Mouse (Mus musculus) CH12F3 (cell line): Measurements from ENCODE around the gene Zfp512b.

Experiments used
- in situ Hi-C: fragments of 300-500 bp; cut with MboI; formaldehyde crosslinking; loops from 2 replicates; pipeline ENCODE4 v1.14.3; 2020; ENCODE audit warnings: low sequenced_read_pairs

The Zfp512b gene

GRCm38 (mm10) chr2:181574921-181575545 lies 17.6 kb downstream of the Zfp512b start:
- in situ Hi-C loops, result loop anchor here (10.0 kb wide), 1 partner anchor 180 kb away; no protein-coding TSS in a partner anchor

- in situ Hi-C loops, result loop anchor here (10.0 kb wide), 1 partner anchor 179 kb away; no protein-coding TSS in a partner anchor
These were observed 18.6 kb downstream of the Zfp512b start for GRCm38 (mm10) chr2:181573961-181574360.

GRCm38 (mm10) chr2:181572921-181573920 lies 19.4 kb downstream of the Zfp512b start:
- in situ Hi-C loops, result loop anchor here (10.0 kb wide), 1 partner anchor 178 kb away; no protein-coding TSS in a partner anchor

GRCm38 (mm10) chr2:181571941-181572670 lies 20.5 kb downstream of the Zfp512b start:
- in situ Hi-C loops, result loop anchor here (10.0 kb wide), 1 partner anchor 177 kb away; no protein-coding TSS in a partner anchor

GRCm38 (mm10) chr2:181570921-181571595 lies 21.5 kb downstream of the Zfp512b start:
- in situ Hi-C loops, result loop anchor here (10.0 kb wide), 1 partner anchor 176 kb away; no protein-coding TSS in a partner anchor

- in situ Hi-C loops, result loop anchor here (10.0 kb wide), 1 partner anchor 176 kb away; no protein-coding TSS in a partner anchor
These were observed 22.2 kb downstream of the Zfp512b start for GRCm38 (mm10) chr2:181570375-181570774.

GRCm38 (mm10) chr2:181569856-181570255 lies 22.7 kb downstream of the Zfp512b start:
- in situ Hi-C loops, result loop anchor here (10.0 kb wide), 1 partner anchor 175 kb away; no protein-coding TSS in a partner anchor

- in situ Hi-C loops, result no loop called here
These were observed 24.2 kb downstream of the Zfp512b start for GRCm38 (mm10) chr2:181568272-181569008.

GRCm38 (mm10) chr2:181567338-181567737 lies 25.3 kb downstream of the Zfp512b start:
- in situ Hi-C loops, result no loop called here

GRCm38 (mm10) chr2:181553772-181554171 lies 38.8 kb downstream of the Zfp512b start:
- in situ Hi-C loops, result no loop called here

- in situ Hi-C loops, result no loop called here
These were observed 42.4 kb downstream of the Zfp512b start for GRCm38 (mm10) chr2:181550233-181550632.

GRCm38 (mm10) chr2:181548682-181549081 lies 43.9 kb downstream of the Zfp512b start:
- in situ Hi-C loops, result no loop called here

GRCm38 (mm10) chr2:181548227-181548626 lies 44.4 kb downstream of the Zfp512b start:
- in situ Hi-C loops, result no loop called here

- in situ Hi-C loops, result no loop called here
These were observed 46.5 kb downstream of the Zfp512b start for GRCm38 (mm10) chr2:181546142-181546541.

GRCm38 (mm10) chr2:181541761-181542380 lies 50.7 kb downstream of the Zfp512b start:
- in situ Hi-C loops, result no loop called here

GRCm38 (mm10) chr2:181537444-181538047 lies 55.1 kb downstream of the Zfp512b start:
- in situ Hi-C loops, result no loop called here

- in situ Hi-C loops, result no loop called here
These were observed 56.2 kb downstream of the Zfp512b start for GRCm38 (mm10) chr2:181536410-181536809.

GRCm38 (mm10) chr2:181532589-181532988 lies 60.0 kb downstream of the Zfp512b start:
- in situ Hi-C loops, result no loop called here
